Mouse (Mus musculus): Measurements from ENCODE around the gene Micu2. TPM values are rescaled to one million over a fixed set of nuclear protein-coding genes. Genes with fewer than 3 reads are reported as not detected.

Micu2 gene
- polyA plus RNA-seq, 1 experiment from 2014 or later = 86.2 TPM

- H3K27ac ChIP-seq = no peak overlapping the region
- no peak overlapping the region for H3K4me2 ChIP-seq
- H3K4me1 ChIP-seq = 0 out of 2 replicates have a peak, but pooled peaks cover 3% of the 10 kb centered on the region
- H3K4me3 ChIP-seq (replicated peaks) = no peak overlapping the region
- H3K9me3 ChIP-seq = no peaks in the 10 kb centered on the region; the same call in 1 of the 2 replicates
- WGBS = 73% methylated on average over 2 of the region's 2 CpGs
- ATAC-seq (ENCODE audit: insufficient read depth, low FRiP score, low read depth) = no peak
- H3K27me3 ChIP-seq (replicated peaks) = no peaks in the 10 kb centered on the region
- no peaks in the 10 kb centered on the region for H3K36me3 ChIP-seq
- H3K9ac ChIP-seq = no peak overlapping the region
These were observed 13.3 kb downstream of the Micu2 start for GRCm38 (mm10) chr14:57985780-57986179.

DNA sequence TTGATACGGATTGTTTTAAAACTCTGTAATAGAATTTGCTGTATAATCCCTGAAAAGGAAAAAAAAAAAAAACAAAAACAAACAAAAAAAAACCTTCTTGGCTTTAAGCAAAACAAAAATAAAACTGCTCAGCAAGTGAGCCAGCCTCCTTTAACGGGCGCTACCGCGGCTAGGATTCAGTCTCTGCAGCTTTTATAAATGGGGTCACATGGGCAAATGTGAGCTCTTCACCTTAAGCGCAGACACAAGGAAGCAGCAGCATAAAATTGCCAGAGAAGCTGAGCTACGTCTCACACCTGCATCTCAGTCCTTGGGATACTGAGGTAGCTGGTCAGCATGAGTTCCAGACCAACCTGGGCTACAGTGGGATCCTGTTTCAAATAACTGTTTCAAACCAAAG is 16.6 kb downstream of the Micu2 start:
- Histone ChIP-seq H3K27me3 (replicated peaks) (no peaks in the 10 kb centered on the region), H3K4me3 (replicated peaks) (no peak overlapping the region), H3K4me1 (0 out of 2 replicates have a peak, but pooled peaks cover 6% of the 10 kb centered on the region), H3K4me2 (no peak overlapping the region), H3K9me3 (no peaks in the 10 kb centered on the region), H3K27ac (no peak overlapping the region), H3K36me3 (no peaks in the 10 kb centered on the region), H3K9ac (no peak overlapping the region)
- ATAC-seq (ENCODE audit: insufficient read depth, low FRiP score, low read depth) = no peak
- 44% methylated on average over 7 of the region's 7 CpGs for WGBS

- no peak for ATAC-seq (ENCODE audit: insufficient read depth, low FRiP score, low read depth)
- H3K27ac ChIP-seq = no peak overlapping the region
- H3K9me3 ChIP-seq = no peaks in the 10 kb centered on the region
- no peak overlapping the region for H3K4me3 ChIP-seq (replicated peaks)
- no peaks in the 10 kb centered on the region for H3K27me3 ChIP-seq (replicated peaks)
- H3K9ac ChIP-seq = no peak overlapping the region
- 48% methylated on average over 14 of the region's 14 CpGs for WGBS
- H3K36me3 ChIP-seq = no peaks in the 10 kb centered on the region
- 0 out of 2 replicates have a peak, but pooled peaks cover 6% of the 10 kb centered on the region for H3K4me1 ChIP-seq
- H3K4me2 ChIP-seq = no peak overlapping the region
These were observed 17.2 kb downstream of the Micu2 start for GRCm38 (mm10) chr14:57981720-57982418.

GRCm38 (mm10) chr14:57980776-57981175 is 18.3 kb downstream of the Micu2 start:
- Histone ChIP-seq H3K36me3 (no peaks in the 10 kb centered on the region), H3K4me3 (replicated peaks) (no peak overlapping the region), H3K4me1 (0 out of 2 replicates have a peak, but pooled peaks cover 6% of the 10 kb centered on the region), H3K9ac (no peak overlapping the region), H3K27ac (no peak overlapping the region), H3K9me3 (no peaks in the 10 kb centered on the region), H3K27me3 (replicated peaks) (no peaks in the 10 kb centered on the region), H3K4me2 (no peak overlapping the region)
- WGBS = 63% methylated on average over 8 of the region's 8 CpGs
- no peak for ATAC-seq (ENCODE audit: insufficient read depth, low FRiP score, low read depth)

DNA sequence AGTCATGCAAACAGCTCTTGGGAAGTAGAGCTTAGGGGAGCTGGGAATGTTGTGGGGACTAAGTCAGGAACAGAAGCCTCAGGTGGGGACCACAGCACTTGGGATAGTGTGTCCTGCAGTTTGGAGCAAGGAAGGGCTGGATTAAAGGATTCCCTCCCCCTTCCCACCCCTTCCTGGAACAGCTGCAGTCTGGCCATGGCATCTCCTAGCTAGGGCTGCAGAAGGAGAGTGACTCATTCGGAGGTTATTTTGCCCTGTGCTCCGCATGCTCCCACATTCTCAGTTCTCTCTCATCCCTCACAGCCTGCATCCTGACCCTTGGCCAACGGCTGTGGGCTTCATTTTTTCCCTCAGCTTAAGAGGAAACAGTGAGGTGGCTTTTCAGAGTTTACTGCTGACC is 18.9 kb downstream of the Micu2 start:
- Histone ChIP-seq H3K36me3 (no peaks in the 10 kb centered on the region), H3K4me2 (no peak overlapping the region), H3K27me3 (replicated peaks) (no peaks in the 10 kb centered on the region), H3K27ac (no peak overlapping the region), H3K4me1 (0 out of 2 replicates have a peak, but pooled peaks cover 6% of the 10 kb centered on the region), H3K4me3 (replicated peaks) (no peak overlapping the region), H3K9ac (no peak overlapping the region), H3K9me3 (no peaks in the 10 kb centered on the region)
- no peak for ATAC-seq (ENCODE audit: insufficient read depth, low FRiP score, low read depth)
- WGBS = 43% methylated on average over 3 of the region's 3 CpGs

GRCm38 (mm10) chr14:57978144-57978543 is 20.9 kb downstream of the Micu2 start:
- Histone ChIP-seq H3K27ac (no peak overlapping the region), H3K4me3 (replicated peaks) (no peak overlapping the region), H3K9ac (no peak overlapping the region), H3K36me3 (0 out of 2 replicates have a peak, but pooled peaks cover under 1% of the 10 kb centered on the region), H3K4me2 (no peak overlapping the region), H3K4me1 (0 out of 2 replicates have a peak, but pooled peaks cover 6% of the 10 kb centered on the region), H3K9me3 (no peaks in the 10 kb centered on the region), H3K27me3 (replicated peaks) (no peaks in the 10 kb centered on the region)
- 38% methylated on average over 5 of the region's 5 CpGs for WGBS
- no peak for ATAC-seq (ENCODE audit: insufficient read depth, low FRiP score, low read depth)

DNA sequence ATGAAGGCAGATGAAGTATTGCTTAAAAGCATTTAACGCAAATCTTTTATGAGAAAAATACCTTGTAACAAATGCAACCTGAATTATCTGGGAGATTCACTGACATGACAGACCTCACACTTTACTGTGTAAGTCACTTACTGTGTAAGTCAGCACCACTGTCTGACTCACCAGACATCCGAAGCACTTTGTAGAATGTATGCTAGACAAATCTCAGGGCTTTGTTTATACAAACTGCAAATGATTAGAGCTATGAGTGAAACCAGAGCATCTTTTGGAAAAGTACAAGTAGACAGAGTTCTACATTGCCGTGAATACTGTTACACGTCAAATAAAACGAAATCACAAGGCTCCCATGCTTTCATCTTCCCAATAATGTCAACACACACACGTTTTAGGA is 23.4 kb downstream of the Micu2 start:
- no peak for ATAC-seq (ENCODE audit: insufficient read depth, low FRiP score, low read depth)
- Histone ChIP-seq H3K4me3 (replicated peaks) (no peak overlapping the region), H3K4me1 (0 out of 2 replicates have a peak, but pooled peaks cover 3% of the 10 kb centered on the region), H3K9me3 (no peaks in the 10 kb centered on the region), H3K9ac (no peak overlapping the region), H3K27me3 (replicated peaks) (no peaks in the 10 kb centered on the region), H3K27ac (no peak overlapping the region), H3K36me3 (0 out of 2 replicates have a peak, but pooled peaks cover 5% of the 10 kb centered on the region), H3K4me2 (no peak overlapping the region)
- WGBS = 31% methylated on average over 6 of the region's 6 CpGs

DNA sequence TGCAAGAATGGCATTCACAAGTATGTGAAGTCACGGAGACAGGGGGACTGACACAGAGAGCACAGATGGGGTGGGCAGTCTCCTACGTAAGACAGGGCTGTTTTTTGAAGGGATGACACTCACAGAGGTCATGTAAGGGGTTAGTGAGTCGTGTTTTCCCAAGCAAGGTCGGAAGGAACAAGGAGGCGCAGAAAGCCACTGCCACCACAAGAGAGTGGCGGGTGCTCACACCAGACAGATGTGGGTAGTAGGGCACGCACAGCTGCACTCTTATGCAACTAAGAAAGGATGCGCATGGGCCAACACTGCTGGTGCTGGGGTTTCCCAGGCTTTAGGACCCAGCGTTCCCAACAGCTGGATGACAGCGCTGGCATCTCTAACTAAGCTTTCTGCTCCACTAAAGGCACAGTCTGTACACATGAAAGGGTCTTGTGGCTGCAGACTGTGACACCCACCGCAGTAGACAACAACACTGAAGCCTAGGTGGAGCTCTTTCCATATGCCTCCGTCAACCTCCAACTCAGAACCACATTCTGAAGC is 27.0 kb downstream of the Micu2 start:
- H3K4me3 ChIP-seq (replicated peaks) = no peak overlapping the region
- no peak overlapping the region for H3K4me2 ChIP-seq
- H3K4me1 ChIP-seq = no peaks in the 10 kb centered on the region
- no peak for ATAC-seq (ENCODE audit: insufficient read depth, low FRiP score, low read depth)
- H3K9me3 ChIP-seq = no peaks in the 10 kb centered on the region
- 82% methylated on average over 12 of the region's 12 CpGs for WGBS
- H3K27ac ChIP-seq = no peak overlapping the region
- no peaks in the 10 kb centered on the region for H3K27me3 ChIP-seq (replicated peaks)
- H3K36me3 ChIP-seq = 0 out of 2 replicates have a peak, but pooled peaks cover 5% of the 10 kb centered on the region
- no peak overlapping the region for H3K9ac ChIP-seq

DNA sequence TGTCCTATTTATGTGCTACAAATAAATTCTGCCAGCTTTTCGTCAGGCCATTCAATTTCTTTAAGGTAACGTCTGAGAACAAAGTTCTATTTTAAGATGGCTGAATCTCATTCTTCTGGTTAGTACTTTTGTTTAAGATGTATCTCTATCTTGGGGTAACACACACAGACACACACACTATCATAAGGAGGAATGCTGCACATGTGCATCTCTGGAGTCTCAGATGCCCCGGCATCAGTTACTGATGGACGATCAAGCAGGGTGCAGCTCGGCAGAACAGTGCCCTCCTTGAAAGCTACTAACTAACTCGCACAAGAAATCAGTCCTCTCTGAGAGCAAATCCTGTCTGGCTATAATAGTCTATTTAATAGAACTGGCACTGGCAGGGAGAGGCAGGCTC is 30.2 kb downstream of the Micu2 start:
- H3K9me3 ChIP-seq = no peaks in the 10 kb centered on the region
- 0 out of 2 replicates have a peak, but pooled peaks cover 5% of the 10 kb centered on the region for H3K36me3 ChIP-seq
- H3K9ac ChIP-seq = no peak overlapping the region
- H3K4me2 ChIP-seq = no peak overlapping the region
- H3K27ac ChIP-seq = no peak overlapping the region
- WGBS = 63% methylated on average over 6 of the region's 6 CpGs
- H3K4me3 ChIP-seq (replicated peaks) = no peak overlapping the region
- ATAC-seq (ENCODE audit: insufficient read depth, low FRiP score, low read depth) = no peak; the same call in 1 of the 2 replicates
- no peaks in the 10 kb centered on the region for H3K4me1 ChIP-seq
- no peaks in the 10 kb centered on the region for H3K27me3 ChIP-seq (replicated peaks)

DNA sequence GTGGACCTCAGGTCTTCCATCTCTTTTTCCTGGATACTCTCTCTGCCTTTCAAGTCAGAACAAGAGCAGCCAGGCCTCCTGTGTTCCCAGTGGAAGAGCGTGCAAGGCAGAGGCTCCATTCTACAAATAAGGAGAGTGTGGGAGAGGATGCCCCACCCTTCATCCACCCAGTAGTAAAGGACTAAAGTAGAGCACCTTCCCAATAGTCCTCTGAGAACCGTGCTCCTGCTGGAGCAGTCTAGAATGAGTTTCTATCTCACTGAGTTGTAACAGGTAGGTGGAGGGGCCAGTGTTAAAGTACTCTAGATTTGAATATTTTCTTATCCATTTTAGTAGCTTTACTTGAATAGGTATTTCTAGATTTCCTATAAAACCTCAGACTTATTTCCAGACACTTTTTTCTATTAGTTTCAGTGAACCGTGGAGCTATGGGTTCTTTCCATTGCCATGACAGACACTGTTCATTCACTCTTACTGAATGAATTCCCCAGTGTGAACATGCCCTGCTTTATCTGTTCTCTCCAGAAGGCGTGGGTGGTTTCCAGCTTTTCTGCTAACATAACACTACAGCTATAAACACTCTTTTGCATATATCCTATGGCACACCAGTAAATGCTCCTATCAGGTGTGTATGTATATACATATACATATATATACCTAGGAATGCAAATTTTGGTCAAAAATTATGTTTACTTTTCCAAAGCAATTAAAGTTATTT is 31.8 kb downstream of the Micu2 start:
- WGBS = 76% methylated on average over 4 of the region's 4 CpGs
- no peak for ATAC-seq (ENCODE audit: insufficient read depth, low FRiP score, low read depth)

DNA sequence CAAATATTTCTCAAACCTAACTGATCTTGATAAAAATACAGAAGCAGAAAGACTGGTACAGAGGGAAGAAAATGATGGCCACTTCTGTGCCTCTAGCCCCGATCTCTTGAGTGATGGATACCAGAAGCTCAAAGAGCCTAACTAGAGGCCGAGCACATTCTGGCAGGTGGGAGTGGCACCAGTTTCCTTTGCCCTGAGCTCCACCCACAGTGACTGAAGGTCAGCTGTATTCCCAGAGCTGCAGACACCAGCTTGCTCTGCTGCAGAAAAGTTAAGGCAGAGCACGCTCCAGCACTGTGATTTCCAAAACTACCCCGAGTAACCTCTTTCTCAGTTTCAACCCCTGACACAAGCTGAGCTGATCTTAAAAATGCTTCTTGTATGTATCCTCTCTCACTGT is 37.2 kb downstream of the Micu2 start:
- Histone ChIP-seq H3K4me3 (replicated peaks) (no peak overlapping the region), H3K27ac (no peak overlapping the region), H3K27me3 (replicated peaks) (no peaks in the 10 kb centered on the region), H3K4me1 (no peaks in the 10 kb centered on the region), H3K4me2 (no peak overlapping the region), H3K9ac (no peak overlapping the region), H3K36me3 (no peaks in the 10 kb centered on the region), H3K9me3 (no peaks in the 10 kb centered on the region)
- WGBS = 36% methylated on average over 4 of the region's 4 CpGs
- ATAC-seq (ENCODE audit: insufficient read depth, low FRiP score, low read depth) = no peak

More for the DNA sequence above, 31.8 kb downstream of the Micu2 start:
- Histone ChIP-seq H3K4me1 (no peaks in the 10 kb centered on the region), H3K9ac (no peak overlapping the region), H3K9me3 (no peaks in the 10 kb centered on the region), H3K4me2 (no peak overlapping the region), H3K36me3 (no peaks in the 10 kb centered on the region), H3K27me3 (replicated peaks) (no peaks in the 10 kb centered on the region), H3K4me3 (replicated peaks) (no peak overlapping the region), H3K27ac (no peak overlapping the region)

- H3K9ac ChIP-seq = no peak overlapping the region
- no peak overlapping the region for H3K4me2 ChIP-seq
- no peaks in the 10 kb centered on the region for H3K27me3 ChIP-seq (replicated peaks)
- no peak overlapping the region for H3K4me3 ChIP-seq (replicated peaks)
- H3K36me3 ChIP-seq = peaks cover 6% of the 10 kb centered on the region; the same call in 1 of the 2 replicates
- no peaks in the 10 kb centered on the region for H3K4me1 ChIP-seq
- H3K27ac ChIP-seq = no peak overlapping the region
- no peak for ATAC-seq (ENCODE audit: insufficient read depth, low FRiP score, low read depth)
- no peaks in the 10 kb centered on the region for H3K9me3 ChIP-seq
- WGBS = 33% methylated on average over 2 of the region's 2 CpGs
These were observed 48.0 kb downstream of the Micu2 start for GRCm38 (mm10) chr14:57951089-57951488.

Data from stomach, embryonic 15.5 days (tissue).